Mouse (Mus musculus) neural tube, embryonic 14.5 days (tissue): ENCODE measurements around the gene Morn4. TPM values are rescaled to one million over a fixed set of nuclear protein-coding genes. Genes with fewer than 3 reads are reported as not detected.
"Not testable (repeated sequence)": the region's sequence is repeated elsewhere in the genome, so short reads cannot be mapped to it uniquely, and the experiment has no call there.

ENCODE experiments used
- ATAC-seq: fragments of 200-750 bp; cut with Nextera tagmentation; 2 replicates; pipeline ENCODE4 v1.8.0; 2017; ENCODE audit warnings: low read depth, mild to moderate bottlenecking, moderate TSS enrichment, moderate library complexity
- H3K27ac ChIP-seq: fragments of 300-500 bp; sonication (generic); 2 replicates; pipeline ENCODE4 v1.5.1; 2014; ENCODE audit warnings: low read depth, mild to moderate bottlenecking, control low read depth, low read length, moderate library complexity, mixed read lengths
- H3K27me3 ChIP-seq: fragments of 300-500 bp; sonication (generic); 2 replicates; pipeline ENCODE4 v1.6.1; 2014; ENCODE audit warnings: low read length; ENCODE audit not compliant: control insufficient read depth, insufficient read depth
- H3K36me3 ChIP-seq: fragments of 300-500 bp; sonication (generic); 2 replicates; pipeline ENCODE4 v1.6.1; 2014; ENCODE audit warnings: low read length, mixed read lengths; ENCODE audit not compliant: control insufficient read depth, insufficient read depth
- H3K4me1 ChIP-seq: fragments of 300-500 bp; sonication (generic); 2 replicates; pipeline ENCODE4 v1.6.1; 2014; ENCODE audit warnings: low read length; ENCODE audit not compliant: control insufficient read depth, insufficient read depth
- H3K4me2 ChIP-seq: fragments of 300-500 bp; sonication (generic); 2 replicates; pipeline ENCODE4 v1.6.1; 2014; ENCODE audit warnings: mild to moderate bottlenecking, low read depth, low read length, control low read depth
- H3K4me3 ChIP-seq: fragments of 300-500 bp; sonication (generic); 2 replicates; pipeline ENCODE4 v1.5.1; 2014; ENCODE audit warnings: low read depth, low read length, control low read depth, mixed read lengths
- H3K9ac ChIP-seq: fragments of 300-500 bp; sonication (generic); replicated peaks from 2 replicates; pipeline ENCODE4 v1.6.1; 2014; ENCODE audit warnings: low read depth, mild to moderate bottlenecking, control low read depth, low read length, mixed read lengths
- H3K9me3 ChIP-seq: fragments of 300-500 bp; sonication (generic); 2 replicates; pipeline ENCODE4 v1.6.1; 2016; ENCODE audit warnings: low read length; ENCODE audit not compliant: control insufficient read depth
- WGBS: fragments of 180-500 bp; shearing (Covaris S2); extraction: QIAGEN DNeasy Blood & Tissue Kit; methylation state at CpG from one replicate; pipeline ENCODE4 v1.1.7; 2014; 5-methylcytosine and 5-hydroxymethylcytosine counted together
- polyA plus RNA-seq: library from polyadenylated mRNA; unstranded; fragments of >200 nt; fragmentation: Nextera tagmentation; extraction: Ambion mirVana; gene quantifications from 2 replicates; pipeline ENCODE4 v1.2.1, GENCODE M21; 2014

The Morn4 gene
- polyA plus RNA-seq, 1 experiment from 2014 or later = 131 TPM

GRCm38 (mm10) chr19:42090637-42091141 is 4.5 kb upstream of the Morn4 start:
- Histone ChIP-seq H3K4me2 (peak overlapping the region; percentile 73), H3K27me3 (no peaks in the 10 kb centered on the region; the same call in 1 of the 2 replicates), H3K9me3 (no peaks in the 10 kb centered on the region), H3K4me3 (peak overlapping the region; percentile 91), H3K9ac (peak overlapping the region; percentile 87), H3K4me1 (peaks cover 15% of the 10 kb centered on the region), H3K36me3 (peaks cover 5% of the 10 kb centered on the region; the same call in 1 of the 2 replicates), H3K27ac (peak overlapping the region; percentile 89)
- ATAC-seq = peak; percentile 68
- WGBS = under 1% methylated on average over 52 of the region's 52 CpGs

- peak; percentile 97 for ATAC-seq
- WGBS = under 1% methylated on average over 55 of the region's 55 CpGs
- Histone ChIP-seq H3K9ac (peak within 1 kb of the TSS; percentile 87), H3K36me3 (peaks cover 5% of the 10 kb centered on the region; the same call in 1 of the 2 replicates), H3K27me3 (no peaks in the 10 kb centered on the region; the same call in 1 of the 2 replicates), H3K27ac (peak within 1 kb of the TSS; percentile 89), H3K9me3 (no peaks in the 10 kb centered on the region), H3K4me1 (peaks cover 18% of the 10 kb centered on the region), H3K4me2 (peak within 1 kb of the TSS; percentile 73), H3K4me3 (peak within 1 kb of the TSS; percentile 91)
Measured at GRCm38 (mm10) chr19:42089748-42090595, 3.8 kb upstream of the Morn4 start, which contains the start of gene Pi4k2a. Pi4k2a (plus strand) TSS chr19:42090470.

DNA sequence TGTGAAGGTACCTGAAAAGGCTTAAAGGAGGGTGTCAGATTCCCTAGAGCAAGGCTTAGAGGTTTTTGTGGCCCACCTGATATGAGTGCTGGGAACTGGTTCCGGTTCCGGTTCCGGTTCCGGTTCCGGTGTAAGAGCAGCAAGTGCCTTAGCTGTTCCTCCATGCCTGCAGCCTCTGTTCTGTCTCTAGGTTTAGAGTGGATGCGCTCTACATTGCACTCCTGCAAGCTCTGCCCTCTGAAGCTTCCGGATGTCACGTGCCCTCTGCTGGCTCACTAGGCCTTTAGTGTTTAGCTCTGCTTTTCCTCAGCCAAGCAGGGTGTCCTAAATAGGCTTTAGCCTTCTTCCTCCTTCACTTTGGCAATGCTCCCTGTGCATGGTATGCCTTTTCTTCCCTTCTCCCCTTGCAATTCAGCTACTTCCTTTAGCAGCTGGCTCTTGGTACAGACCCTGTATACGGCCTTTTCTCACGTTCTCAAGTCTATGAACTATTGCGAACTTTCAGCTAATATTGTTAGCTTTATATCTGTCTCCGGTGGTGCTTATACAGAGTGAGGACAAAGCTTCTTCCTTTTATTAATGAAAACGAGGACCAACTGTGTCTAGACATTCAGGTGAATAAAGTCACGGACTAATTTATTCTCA is 3.1 kb upstream of the Morn4 start:
- H3K4me3 ChIP-seq = peak overlapping the region; percentile 91
- no peak for ATAC-seq
- H3K27me3 ChIP-seq = no peaks in the 10 kb centered on the region; the same call in 1 of the 2 replicates
- H3K9me3 ChIP-seq = no peaks in the 10 kb centered on the region
- H3K4me2 ChIP-seq = peak overlapping the region; percentile 64
- H3K27ac ChIP-seq = peak overlapping the region; percentile 72
- H3K9ac ChIP-seq = no peak overlapping the region
- H3K36me3 ChIP-seq = peaks cover 5% of the 10 kb centered on the region; the same call in 1 of the 2 replicates
- WGBS = 21% methylated on average over 14 of the region's 14 CpGs
- peaks cover 18% of the 10 kb centered on the region for H3K4me1 ChIP-seq

- 6% methylated on average over 10 of the region's 10 CpGs for WGBS
Measured at GRCm38 (mm10) chr19:42085690-42086089, 467 bp downstream of the Morn4 start.

DNA sequence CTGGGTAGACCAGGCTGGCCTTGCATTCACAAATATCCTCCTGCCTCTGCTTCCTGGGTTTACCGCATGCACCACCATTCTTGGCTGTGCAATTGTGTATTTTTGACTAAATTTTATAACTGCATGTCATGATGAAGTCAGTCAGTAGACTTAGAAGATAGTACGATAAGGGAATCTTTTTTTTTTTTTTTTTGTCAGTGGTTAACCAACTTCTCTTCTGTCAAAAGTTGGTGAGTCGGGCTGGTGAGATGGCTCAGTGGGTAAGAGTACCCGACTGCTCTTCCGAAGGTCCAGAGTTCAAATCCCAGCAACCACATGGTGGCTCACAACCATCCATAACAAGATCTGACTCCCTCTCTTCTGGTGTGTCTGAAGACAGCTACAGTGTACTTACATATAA is 4.5 kb downstream of the Morn4 start:
- H3K4me3 ChIP-seq, H3K27me3 ChIP-seq, H3K4me1 ChIP-seq, ATAC-seq, H3K27ac ChIP-seq, H3K4me2 ChIP-seq, H3K9ac ChIP-seq, H3K9me3 ChIP-seq, H3K36me3 ChIP-seq: not testable (repeated sequence)
- WGBS = 94% methylated on average over 5 of the region's 5 CpGs

More at GRCm38 (mm10) chr19:42085690-42086089, 467 bp downstream of the Morn4 start:
- Histone ChIP-seq H3K4me1 (peaks cover 3% of the 10 kb centered on the region; the same call in 1 of the 2 replicates), H3K36me3 (no peaks in the 10 kb centered on the region), H3K27me3 (no peaks in the 10 kb centered on the region; the same call in 1 of the 2 replicates), H3K9ac (peak overlapping the region; percentile 73), H3K27ac (peak overlapping the region; percentile 62), H3K4me3 (peak overlapping the region; percentile 72), H3K9me3 (no peaks in the 10 kb centered on the region), H3K4me2 (peak overlapping the region; percentile 66)
- no peak for ATAC-seq

- WGBS = 65% methylated on average over 11 of the region's 11 CpGs
- Histone ChIP-seq H3K9ac (no peak overlapping the region), H3K9me3 (no peaks in the 10 kb centered on the region), H3K4me1 (peaks cover 2% of the 10 kb centered on the region; the same call in 1 of the 2 replicates), H3K27ac (no peak overlapping the region), H3K4me3 (no peak overlapping the region), H3K4me2 (no peak overlapping the region), H3K36me3 (peaks cover 5% of the 10 kb centered on the region), H3K27me3 (no peaks in the 10 kb centered on the region)
- no peak for ATAC-seq
Measured at GRCm38 (mm10) chr19:42080469-42080868, 5.7 kb downstream of the Morn4 start.

- H3K4me1 ChIP-seq = no peaks in the 10 kb centered on the region
- H3K27me3 ChIP-seq = no peaks in the 10 kb centered on the region
- no peak for ATAC-seq
- H3K27ac ChIP-seq = no peak overlapping the region
- 85% methylated on average over 5 of the region's 5 CpGs for WGBS
- no peak overlapping the region for H3K4me3 ChIP-seq
- H3K4me2 ChIP-seq = no peak overlapping the region
- H3K36me3 ChIP-seq = peaks cover 8% of the 10 kb centered on the region
- H3K9me3 ChIP-seq = no peaks in the 10 kb centered on the region
- H3K9ac ChIP-seq = no peak overlapping the region
Measured at GRCm38 (mm10) chr19:42079950-42080349, 6.2 kb downstream of the Morn4 start.

DNA sequence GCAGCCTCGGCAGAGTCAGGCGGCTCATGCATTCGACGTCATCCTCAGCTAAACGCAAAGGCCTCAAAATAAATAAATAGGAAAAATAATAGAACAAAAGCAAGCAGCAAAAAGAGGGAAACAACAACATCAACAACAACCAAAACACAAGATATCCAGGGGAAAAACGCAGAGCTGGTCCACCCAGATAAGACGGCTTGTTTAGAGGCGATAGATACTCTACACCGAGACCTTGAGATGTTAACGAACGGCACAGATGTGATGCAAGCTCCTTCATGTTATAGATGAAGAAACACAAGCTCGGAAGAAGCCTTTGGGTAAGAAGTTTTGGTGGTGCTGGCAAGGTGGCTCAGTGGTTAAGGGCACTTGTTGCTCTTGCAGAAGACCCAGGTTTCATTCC is 7.2 kb downstream of the Morn4 start:
- Histone ChIP-seq H3K9me3 (no peaks in the 10 kb centered on the region), H3K4me2 (no peak overlapping the region), H3K36me3 (peaks cover 11% of the 10 kb centered on the region), H3K9ac (no peak overlapping the region), H3K4me3 (no peak overlapping the region), H3K27me3 (no peaks in the 10 kb centered on the region), H3K4me1 (no peaks in the 10 kb centered on the region), H3K27ac (no peak overlapping the region)
- 96% methylated on average over 12 of the region's 12 CpGs for WGBS
- ATAC-seq = no peak
